Mouse (Mus musculus) layer of hippocampus, adult 9-11 months (tissue): Measurements from ENCODE around the gene Defb21.

Experiments used
- DNase-seq: peaks from one replicate; pipeline ENCODE4 v3.0.0; 2022

Defb21 gene

DNA sequence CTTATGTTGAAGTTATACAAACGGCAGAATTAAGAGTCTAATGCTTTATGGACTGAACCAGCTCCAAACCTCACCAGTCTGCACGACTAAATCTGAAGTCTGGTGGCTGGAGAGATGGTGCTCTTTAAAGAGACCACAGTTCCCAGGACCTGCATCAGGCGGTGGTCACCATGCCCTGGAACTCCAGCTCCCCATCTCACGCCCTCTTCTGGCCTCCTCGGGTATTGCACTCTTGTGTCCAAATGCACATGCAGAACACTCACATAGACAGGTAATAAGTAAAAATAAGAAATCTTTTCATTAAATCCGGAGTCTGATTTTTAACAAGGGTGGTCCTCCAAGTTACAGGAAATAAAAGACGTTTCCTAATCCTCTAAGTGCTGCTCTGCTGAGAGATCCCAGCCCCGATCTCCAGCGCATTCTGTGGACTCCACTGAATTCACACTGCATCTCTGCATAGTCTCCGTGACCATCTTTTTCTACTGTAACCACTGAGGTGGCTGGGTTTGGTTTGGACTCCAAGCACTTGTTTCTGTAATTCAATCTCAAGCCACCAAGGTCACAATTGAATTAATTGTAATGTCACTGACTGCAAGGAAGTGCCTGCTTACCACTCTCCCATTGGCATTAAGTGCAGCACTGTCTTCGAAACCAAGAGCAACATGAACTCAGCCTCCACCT, at the start of gene Defb21:
Gene Defb21, plus strand, starts transcription at position 631 of the 681 bp plus-strand sequence.
- DNase-seq: no peak

DNA sequence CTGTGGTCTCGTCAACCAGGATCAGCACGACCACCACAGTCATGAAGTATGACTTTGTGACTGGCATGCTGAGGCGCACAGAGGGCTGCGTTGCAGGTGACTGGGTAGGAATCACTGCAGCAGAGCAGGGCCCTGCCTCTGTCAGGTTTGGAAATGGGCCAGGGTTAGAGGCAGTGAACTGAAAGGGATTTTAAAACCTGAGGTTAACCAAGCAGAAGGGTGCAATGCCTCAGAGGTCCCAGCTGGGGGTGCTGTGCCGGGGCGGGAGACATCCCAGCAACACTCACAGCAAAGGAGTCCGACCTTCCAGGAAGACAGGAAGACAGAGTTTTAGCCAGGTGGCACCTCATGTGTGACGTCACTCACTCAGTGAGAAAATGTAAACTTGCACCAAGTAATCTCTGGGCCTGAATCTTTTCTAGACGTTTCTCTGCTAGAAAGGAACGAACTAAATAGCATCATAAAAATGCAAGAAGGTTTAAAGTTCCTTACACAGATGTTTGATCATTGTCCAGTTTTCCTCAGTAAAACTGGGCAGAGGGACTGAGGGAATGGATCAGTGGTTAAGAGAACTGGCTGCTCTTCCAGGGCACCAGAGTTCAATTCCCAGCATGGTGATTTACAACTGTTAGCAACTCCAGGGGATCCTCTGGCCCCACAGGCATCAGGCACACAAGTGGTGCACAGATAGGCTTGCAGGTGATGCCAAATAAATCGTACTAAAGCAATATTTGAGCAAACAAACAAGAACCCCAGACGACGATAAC, 32.4 kb upstream of the Defb21 start, which contains the start of gene Defb29:
Gene Defb29, minus strand, starts transcription at position 155 of the 767 bp plus-strand sequence.
- DNase-seq: no peak

DNA sequence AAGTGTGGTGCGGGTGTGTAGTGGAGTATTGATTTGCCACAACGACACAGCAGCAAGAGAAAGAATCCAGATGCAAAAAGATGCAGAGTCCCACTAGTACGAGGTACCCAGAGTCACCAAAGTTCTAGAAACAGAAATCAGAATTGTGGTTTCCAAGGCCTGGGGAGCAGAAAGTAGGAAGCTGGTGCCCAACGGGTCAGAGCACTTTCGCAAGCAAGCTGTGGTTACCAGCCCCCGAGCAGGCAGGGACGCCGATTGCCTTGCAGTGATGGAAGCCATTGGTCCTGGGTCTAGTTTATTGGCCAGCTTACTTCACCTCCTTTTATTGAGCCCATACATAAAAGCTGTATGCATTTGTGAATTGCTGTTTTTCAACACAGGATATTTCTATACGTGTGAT, 30.6 kb upstream of the Defb21 start:
- no peak for DNase-seq

DNA sequence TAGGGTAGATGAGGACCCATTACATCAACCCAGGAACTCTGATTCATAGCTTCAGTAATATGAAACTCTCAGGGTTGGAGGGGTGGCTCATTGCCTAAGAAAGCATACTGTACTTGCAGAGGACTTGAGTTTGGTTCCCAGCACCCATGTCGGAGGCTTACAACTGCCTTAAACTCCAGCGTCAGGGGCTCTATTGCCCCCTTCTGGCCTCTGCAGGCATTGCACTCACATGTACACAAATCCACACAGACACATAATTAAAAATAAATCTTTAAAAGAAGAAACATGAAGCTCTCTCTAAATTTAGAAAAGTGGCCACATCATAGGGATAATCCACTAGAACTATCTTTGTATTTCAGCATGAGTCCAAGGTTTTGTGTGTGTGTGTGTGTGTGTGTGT, 29.6 kb upstream of the Defb21 start:
- DNase-seq: no peak

DNA sequence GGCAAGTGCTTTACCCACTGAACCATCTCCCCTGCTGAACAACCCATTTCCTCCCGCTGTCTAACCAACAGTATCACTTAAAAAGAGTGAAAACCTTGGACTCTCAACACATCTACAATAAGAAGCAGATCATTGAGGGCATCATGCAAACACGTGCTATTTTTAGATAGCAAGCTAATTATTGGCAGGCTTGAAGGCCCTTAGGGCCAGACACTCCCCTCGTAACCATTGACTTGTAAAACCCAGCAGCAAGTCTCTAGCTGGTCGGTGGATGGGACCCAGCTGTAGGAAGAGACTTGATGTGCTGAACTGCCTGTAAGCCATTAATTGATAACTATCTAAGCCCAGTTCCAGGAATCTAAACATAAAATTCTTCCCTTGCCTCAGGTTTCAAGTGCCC, 29.1 kb upstream of the Defb21 start:
- DNase-seq: no peak

DNA sequence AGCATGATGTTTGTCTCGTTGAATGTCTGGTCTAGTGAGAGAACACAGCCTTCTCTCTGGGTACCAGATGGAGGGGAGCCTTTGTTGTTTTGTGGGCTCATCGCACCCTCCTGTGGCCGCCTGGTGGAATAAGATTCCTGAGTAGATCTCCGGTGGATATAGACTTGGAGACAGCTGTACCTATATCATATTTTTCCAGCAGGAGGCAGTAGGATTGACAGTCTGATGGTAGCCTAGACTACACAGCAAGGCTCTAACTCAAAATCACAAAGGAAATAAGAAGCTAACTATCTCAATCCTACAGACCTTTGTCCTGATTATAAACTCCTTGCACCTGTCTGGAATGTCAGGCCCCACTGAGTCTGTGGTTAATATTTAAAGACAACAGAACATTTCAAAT, 27.9 kb upstream of the Defb21 start:
- DNase-seq: peak; percentile 84

DNA sequence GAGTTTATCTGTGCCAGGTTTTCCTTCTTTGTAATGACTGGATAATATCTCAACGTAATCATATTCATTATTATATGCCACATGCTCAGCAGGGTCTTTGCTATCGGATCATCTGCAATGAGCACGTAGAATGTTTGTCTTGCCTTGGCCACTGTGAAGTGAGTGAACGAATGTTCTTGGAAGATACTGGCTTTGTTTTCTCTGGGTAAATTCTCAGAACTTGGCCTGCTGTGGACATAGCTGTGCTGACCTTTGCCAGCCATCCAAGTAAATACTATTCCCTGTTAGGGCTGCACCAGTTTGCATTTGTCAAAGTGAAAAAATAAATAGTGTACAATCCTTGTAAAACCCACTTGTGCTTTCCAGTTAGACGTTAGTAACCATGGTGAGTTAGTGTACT, 24.4 kb upstream of the Defb21 start:
- DNase-seq: no peak

DNA sequence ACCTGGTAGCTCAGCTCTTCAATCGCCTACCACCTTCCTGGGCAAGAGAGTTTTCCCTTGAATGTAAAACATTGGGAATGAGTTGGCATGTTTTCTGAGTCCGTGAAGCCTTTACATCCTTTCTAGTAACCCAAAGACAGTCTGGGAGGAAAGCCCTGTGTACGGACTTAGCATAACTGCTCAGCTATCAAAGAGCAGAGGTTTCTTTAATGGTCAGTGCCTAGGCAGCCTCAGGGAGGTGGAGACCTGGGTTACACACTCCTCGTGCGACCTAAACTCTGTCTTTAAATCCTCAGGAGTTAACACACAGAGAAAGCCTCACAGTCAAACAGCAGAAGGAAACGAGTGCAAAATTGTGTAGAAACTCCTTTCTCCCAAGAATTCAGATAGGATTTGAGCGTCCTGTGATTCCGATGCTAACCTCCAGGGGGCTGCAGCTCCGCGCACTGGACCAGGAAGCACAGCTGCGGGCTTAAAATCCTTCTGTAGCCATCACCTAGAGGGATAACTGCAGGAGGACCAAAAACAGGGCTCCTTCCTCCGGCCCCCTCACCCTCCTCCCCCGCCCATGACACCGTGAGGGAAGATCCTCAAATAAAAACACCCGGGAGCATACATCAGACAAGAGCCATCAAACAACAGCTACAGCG, 18.6 kb upstream of the Defb21 start:
- DNase-seq: peak; percentile 12

DNA sequence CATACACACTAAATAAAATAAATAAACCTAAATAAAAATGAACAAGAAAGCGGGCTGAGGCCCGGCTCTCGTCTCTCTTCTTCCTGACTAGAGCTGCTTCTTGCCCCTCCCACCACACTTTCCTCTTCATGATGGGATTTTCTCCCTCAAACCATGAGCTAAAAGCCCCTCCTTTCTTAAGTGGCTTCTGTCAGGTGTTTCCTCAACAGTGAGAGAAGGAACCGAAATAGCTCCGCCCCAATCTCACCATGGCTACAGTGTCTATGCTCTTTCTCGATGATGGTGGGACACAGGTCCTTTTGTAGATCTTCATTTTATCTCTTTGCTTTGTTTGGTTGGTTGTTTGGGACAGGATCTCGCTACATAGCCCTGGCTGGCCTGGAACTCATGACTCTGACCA, 15.9 kb upstream of the Defb21 start:
- no peak for DNase-seq

DNA sequence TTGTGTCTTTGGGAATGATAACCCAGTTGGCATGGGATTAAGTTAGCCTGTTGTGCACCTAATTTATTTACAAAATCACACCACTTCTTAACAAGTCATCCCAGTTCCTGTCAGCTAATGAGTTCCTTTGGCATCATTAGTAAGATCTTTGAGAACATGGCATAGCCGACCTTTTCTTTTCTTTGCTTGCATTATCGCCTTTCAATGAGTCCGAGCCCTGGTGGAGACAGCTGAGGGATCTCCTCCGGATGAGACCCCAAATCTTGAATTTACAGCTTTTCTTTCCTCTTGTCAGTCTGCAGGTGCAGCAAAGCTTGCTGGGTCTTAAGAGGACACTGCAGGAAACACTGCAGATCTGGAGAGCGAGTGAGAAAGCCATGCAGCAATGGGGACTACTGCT, 3.5 kb upstream of the Defb21 start, which contains the start of gene Gm17416:
Gene Gm17416, plus strand, starts transcription at position 301 of the 400 bp plus-strand sequence.
- DNase-seq: no peak

DNA sequence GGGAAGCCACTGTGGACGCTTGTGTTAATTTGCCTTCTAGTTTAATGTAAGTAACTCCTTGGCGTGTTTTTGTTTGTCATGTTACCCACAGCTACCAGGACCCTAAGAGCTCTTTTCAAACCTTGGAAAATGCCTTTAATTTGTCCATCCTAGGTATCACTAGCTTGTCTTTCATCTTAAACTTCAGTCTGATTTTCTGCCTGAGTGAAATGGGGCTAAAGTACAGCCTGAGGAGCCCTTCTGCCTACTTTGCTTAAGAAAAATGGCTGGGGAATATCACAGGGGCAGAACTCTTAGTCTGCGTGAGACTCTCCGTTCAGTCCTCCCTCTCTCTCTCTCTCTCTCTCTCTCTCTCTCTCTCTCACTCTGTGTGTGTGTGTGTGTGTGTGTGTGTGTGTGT, 2.7 kb upstream of the Defb21 start:
- no peak for DNase-seq

DNA sequence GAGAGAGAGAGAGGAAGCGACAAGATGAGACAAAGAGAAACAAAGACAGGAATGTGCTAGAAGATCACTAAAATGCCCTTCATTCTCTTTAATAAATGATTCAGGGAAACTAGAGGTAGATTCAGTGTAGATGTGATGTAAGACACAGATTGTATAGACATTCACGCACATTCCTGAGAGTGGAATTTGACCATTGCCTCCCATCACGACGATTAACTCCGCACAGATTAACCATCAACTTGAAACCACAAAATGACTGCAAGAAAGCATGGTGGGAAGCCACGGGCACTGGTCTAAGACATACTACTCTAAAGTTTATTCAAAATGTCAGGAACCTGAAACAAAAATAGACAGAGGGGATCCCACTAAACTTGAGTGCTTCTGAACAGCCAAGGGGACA, 2.2 kb upstream of the Defb21 start:
- no peak for DNase-seq

DNA sequence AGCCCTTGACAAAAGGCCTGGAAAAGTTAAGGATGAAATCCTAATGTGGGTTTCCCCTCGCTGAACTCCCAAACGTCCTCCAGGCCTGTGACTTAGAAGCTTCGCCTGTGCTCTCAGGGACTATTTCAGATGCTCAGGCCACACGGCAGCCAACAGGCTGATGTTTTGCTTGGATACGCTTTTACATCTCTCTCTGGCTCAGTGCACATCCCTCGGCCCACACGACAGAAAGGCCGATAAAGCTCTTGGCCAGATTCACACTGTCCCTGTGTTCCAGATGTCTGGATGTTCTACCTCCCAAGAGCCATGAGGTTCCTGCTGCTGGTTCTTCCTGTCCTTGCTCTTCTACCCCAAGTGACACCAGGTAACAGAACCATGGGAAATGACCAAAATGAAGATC, 940 bp downstream of the Defb21 start:
- DNase-seq: no peak

DNA sequence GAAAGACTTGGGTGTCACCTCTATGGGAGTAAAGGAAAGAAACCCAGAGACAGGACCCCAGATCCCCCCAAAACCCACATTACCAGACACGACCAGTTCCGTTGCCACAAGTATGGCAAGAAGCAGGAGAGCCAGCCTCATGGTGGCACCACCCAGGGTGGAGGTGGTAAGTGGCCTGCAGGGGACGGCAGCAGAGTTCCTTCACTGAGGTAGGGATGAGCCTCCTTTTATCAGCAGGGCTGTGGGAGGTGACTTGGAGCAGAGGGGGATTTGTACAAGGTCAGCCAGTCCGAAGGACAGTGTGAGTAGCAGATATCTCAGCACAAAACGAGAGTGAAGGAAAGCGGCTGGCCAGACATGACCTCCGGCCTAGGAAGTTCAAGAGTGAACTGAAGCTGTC, 7.6 kb downstream of the Defb21 start, which contains the start of gene Defb19:
Gene Defb19, minus strand, starts transcription at position 206 of the 400 bp plus-strand sequence.
- DNase-seq: no peak

DNA sequence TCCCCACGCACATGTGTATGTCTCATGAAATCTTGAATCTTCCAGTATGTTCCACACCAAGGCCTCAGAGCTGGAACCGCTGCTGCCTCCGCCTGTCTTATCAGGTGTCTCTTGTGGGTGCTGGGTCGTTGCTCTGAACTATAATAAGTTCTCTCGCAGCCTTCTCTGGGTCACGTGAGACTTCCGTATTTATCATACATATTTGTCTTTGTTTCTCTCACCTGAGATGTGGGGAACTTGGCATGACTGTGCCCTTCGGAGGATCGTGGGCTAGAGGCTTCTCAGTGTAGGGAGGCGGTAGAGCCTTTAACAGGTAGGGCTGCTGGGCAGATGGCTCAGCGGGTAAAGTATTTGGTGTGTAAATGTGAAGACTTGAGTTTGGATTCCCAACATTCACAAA, 8.1 kb downstream of the Defb21 start:
- DNase-seq: no peak

DNA sequence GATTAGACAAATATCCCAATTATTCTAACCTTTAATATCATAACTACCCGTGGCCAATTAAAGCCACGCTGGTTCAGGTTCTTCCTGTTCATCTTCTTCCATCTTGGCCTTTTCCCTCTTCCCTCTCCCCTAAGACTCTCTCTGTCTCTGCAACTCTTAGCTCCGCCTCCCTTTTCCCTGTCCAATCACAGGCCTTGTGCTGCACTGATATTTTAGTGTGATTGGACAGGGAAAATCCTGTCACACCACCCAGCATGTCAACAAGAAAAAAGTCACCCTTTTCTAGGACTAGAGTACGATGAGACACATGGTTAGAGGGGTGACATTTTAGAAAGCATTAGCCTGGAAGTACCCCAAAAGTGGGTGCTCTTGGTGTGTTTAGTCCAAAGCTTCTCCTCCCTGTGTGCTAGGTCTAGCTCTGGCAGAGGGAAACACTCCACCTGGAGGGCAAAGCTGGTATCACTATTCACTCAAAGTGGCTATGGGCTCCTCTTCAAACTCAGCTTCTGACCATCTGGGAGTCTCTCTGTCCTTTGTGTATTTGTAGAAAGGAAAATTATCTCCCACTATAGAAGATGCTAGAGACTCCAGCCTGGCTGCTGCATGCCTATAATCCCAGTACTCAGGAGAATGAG, 14.5 kb downstream of the Defb21 start:
- DNase-seq: no peak

DNA sequence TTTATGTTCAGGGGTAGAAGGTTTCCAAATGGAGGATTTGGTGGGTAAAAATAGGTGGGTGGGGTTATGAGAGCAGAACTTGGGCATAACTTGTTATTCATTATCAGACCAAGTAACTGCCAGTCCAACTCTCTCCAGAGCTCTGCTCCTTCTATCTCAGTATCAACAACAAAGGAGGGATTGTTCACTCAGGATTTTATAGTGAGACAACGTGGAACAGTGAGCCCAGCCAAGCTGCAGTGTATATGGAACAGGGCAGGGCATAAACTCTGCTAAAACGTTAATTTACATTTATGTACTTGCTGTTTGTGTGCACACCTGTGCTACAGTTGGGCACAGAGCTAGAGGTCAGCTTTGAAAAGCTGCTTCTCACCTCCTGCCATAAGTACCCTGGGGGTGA, 15.9 kb downstream of the Defb21 start:
- DNase-seq: no peak

DNA sequence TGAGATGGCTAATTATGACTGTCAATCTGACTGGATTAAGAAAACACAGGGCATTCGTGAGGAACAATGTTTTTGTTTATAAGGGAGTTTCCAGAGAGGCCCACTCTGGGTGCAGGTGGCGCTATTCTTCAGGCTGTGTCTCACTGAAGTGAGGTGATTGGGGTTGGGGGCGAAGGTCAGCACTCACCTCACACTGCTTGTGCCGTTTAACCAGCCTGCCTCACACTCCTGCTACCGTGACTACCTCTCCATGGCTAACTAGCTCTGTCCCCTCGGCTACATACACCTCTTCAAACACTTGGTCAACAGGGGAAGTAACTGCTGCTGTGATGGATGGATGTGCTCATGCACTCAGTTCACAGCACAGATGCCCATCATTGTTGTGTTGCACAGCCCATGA, 16.5 kb downstream of the Defb21 start:
- no peak for DNase-seq

DNA sequence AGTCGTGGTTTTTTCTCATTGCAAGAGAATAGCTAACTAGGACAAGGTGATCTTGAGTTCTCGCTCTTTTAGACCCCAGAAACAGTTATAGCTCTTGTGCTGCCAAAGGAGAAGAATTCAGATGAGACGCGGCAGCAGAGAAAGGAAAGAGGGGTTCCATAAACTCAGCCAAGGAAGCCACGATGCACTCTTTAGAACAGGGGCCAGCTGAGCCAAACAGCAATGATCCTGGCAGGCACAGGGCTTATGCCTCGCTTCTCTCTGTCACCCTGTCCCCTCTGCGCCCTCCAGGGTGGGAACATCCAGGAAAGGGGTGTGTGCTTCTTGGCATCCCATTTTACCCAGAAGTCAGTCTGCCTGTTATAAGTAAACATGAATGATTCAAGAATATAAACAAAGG, 26.8 kb downstream of the Defb21 start, which contains the start of gene Defb45:
Gene Defb45, minus strand, starts transcription at position 101 of the 400 bp plus-strand sequence.
- no peak for DNase-seq

DNA sequence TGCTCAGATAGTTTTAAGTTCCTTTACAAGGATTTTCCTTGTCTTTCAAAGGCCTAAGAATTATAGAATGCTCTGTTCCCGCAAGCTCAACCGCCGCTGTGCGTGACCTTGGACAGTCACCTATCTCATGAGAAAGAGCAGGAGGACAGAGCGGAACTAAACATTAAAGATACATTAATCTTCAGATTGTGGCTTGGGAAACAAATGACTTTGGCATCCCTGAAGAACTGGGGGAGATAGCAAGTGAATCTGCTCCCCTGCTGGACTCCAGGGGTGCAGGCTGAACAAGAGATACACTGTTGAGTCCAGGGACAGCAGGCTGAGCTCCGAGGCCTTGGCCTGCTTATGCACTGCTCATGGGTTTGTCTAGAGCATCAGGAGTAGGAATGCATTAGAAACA, 27.5 kb downstream of the Defb21 start:
- no peak for DNase-seq

DNA sequence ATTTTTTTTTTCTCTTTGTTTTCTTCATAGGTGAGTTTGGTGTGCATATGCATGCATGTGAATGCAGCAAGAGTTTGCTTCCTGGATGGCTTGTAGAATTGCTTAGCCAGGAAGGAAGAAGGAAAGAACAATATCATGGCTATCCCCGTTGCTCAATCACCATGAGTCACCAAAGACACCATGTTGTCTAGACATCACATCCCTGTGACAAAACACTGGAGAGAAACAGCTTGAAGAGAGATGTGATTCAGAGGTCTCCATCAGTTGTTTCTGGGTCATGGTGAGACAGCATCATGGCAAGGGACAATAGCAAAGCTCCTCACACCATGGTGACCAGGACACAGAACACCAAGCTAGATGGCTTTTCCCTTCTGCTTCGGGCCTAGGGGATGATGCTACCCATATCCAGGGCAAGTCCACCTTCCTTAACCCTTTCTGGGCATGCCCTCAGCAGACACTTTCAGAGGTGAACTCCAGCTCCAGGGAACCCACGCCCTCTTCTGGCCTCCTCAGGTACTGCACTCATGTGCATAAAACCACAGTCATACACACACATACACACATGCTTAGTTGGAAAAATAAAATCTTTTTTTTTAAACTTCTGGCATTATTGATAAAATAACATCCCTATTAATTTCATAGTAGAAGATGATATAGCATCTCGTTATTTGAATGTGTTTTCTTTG, 28.9 kb downstream of the Defb21 start:
- no peak for DNase-seq

DNA sequence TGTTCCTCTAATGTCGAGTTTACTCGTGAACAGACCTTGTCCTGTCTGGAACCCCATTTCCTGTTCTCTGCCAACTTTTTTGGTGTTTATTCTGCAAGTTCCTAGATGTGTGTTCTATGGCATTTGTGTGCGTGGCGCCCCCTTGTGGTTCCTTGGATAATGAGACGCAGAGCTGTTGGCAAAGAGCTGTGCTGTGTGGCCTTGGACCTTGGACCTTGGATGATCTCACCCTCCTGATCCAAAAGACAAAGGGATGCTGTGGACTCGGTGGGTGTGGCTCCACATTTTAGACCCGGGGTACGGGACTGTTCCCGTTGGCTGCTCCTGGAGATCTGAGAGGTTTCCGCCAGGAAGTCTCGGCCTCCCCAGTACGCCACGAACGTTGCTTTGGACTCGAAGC, 31.5 kb downstream of the Defb21 start, which contains the start of gene Defb36:
Gene Defb36, plus strand, starts transcription at position 271 of the 400 bp plus-strand sequence.
- no peak for DNase-seq

DNA sequence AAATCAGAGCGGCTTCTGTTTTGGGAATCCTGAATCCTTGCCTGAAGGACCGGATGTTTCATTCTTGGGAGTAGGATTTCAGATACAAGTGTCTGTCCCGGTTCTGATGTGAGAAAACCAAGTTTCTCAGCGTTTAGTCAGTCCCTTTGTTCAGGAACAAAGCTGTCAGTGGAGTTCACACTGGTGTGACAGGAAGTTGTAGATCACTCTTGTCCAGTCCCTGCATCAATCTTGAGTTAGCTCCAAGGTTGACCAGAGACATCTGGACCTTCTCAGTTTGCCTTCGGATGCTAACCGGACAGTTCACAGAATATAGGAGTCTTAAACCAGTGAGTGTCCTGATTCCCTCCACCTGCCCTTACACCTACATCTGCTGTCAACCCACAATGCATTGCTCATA, 35.2 kb downstream of the Defb21 start:
- no peak for DNase-seq
